Mouse (Mus musculus): ENCODE results near the gene Scg3. TPM values are rescaled to one million over a fixed set of nuclear protein-coding genes. Genes with fewer than 3 reads are reported as not detected.

The Scg3 gene
- polyA plus RNA-seq, 1 experiment from 2014 or later, result 8.5 TPM

DNA sequence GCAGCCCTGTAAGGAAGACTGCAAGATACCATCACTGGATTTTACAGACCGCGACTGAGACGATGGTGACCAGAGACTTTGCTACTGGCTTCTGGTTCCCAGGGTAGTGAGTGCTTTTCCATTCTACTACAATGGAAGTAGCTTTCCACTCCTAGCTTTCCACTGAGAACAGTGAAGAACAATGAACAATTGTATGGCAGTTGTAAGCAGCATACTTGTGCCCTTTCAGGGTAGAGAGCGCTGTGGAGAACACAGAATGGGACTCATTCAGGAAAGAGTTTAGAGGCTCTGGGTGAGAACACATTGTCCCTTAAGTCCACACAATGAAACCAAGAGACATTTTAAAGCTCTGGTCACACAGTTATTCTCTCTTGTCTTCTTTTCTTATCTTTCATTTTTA is 86.3 kb downstream of the Scg3 start:
- H3K4me1 ChIP-seq (ENCODE audit: control insufficient read depth, insufficient read depth, low read length), result 0 out of 2 replicates have a peak, but pooled peaks cover 4% of the 10 kb centered on the region
- H3K9me3 ChIP-seq (ENCODE audit: control insufficient read depth, low read length), result no peaks in the 10 kb centered on the region
- ATAC-seq, result no peak
- H3K27ac ChIP-seq (ENCODE audit: low read length), result no peak overlapping the region
- no peak overlapping the region for H3K4me3 ChIP-seq (ENCODE audit: low read length)
- H3K27me3 ChIP-seq (replicated peaks; ENCODE audit: control insufficient read depth, insufficient read depth, low read length), result no peaks in the 10 kb centered on the region
- no peak overlapping the region for H3K9ac ChIP-seq (ENCODE audit: low read depth, low read length)
- no peaks in the 10 kb centered on the region for H3K36me3 ChIP-seq (ENCODE audit: control insufficient read depth, insufficient read depth, low read length)
- 88% methylated on average over 4 of the region's 4 CpGs for WGBS
- H3K4me2 ChIP-seq (ENCODE audit: low read depth, low read length), result no peak overlapping the region

DNA sequence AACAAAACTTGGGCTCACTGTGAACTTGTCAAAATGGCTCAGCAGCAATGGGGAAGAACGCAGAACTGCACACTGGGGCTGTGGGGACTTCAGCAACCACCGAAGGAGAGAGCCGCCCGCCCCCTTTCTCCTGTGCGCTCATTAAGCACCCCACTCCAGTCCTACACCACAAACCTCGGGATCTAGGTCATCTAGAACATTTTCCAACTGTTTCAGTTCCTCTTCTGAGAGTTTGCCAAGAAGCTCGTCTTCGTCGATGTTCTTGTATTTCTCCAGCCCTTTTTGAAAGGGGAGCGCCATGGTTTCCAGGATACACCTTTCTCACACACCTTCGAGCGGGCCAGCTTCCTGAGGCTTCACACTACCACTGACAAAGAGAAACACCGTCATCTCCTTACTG is 86.8 kb downstream of the Scg3 start:
- H3K36me3 ChIP-seq (ENCODE audit: control insufficient read depth, insufficient read depth, low read length), result no peaks in the 10 kb centered on the region
- H3K4me3 ChIP-seq (ENCODE audit: low read length), result no peak overlapping the region
- no peak overlapping the region for H3K9ac ChIP-seq (ENCODE audit: low read depth, low read length)
- no peaks in the 10 kb centered on the region for H3K27me3 ChIP-seq (replicated peaks; ENCODE audit: control insufficient read depth, insufficient read depth, low read length)
- ATAC-seq, result no peak
- no peak overlapping the region for H3K27ac ChIP-seq (ENCODE audit: low read length)
- 88% methylated on average over 13 of the region's 13 CpGs for WGBS
- no peaks in the 10 kb centered on the region for H3K9me3 ChIP-seq (ENCODE audit: control insufficient read depth, low read length)
- H3K4me1 ChIP-seq (ENCODE audit: control insufficient read depth, insufficient read depth, low read length), result 0 out of 2 replicates have a peak, but pooled peaks cover 4% of the 10 kb centered on the region
- no peak overlapping the region for H3K4me2 ChIP-seq (ENCODE audit: low read depth, low read length)

DNA sequence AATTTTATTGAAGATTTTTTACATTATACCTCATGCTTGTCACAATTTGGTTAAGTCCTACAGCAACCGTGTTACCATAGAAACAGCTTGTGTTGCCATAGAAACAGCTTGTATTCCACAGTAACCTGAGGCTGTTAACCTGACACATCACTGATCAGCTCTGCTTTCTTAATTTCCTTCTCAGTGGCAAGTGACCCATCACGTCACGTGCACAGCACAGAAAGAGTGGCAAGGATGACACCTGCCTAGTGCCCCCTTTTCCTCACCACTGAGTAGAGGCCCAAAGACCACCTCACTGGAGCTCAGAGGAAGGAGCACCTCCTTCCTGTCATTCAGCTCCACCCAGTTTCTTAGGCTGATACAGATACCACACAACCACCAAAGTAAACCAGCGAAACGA is 90.4 kb downstream of the Scg3 start:
- ATAC-seq, result no peak
- H3K4me1 ChIP-seq (ENCODE audit: control insufficient read depth, insufficient read depth, low read length), result no peaks in the 10 kb centered on the region
- H3K4me3 ChIP-seq (ENCODE audit: low read length), result no peak overlapping the region

More for the DNA sequence above, 90.4 kb downstream of the Scg3 start:
- Histone ChIP-seq H3K9ac (ENCODE audit: low read depth, low read length) (no peak overlapping the region), H3K36me3 (ENCODE audit: control insufficient read depth, insufficient read depth, low read length) (no peaks in the 10 kb centered on the region; the same call in 1 of the 2 replicates), H3K9me3 (ENCODE audit: control insufficient read depth, low read length) (no peaks in the 10 kb centered on the region), H3K27me3 (replicated peaks; ENCODE audit: control insufficient read depth, insufficient read depth, low read length) (no peaks in the 10 kb centered on the region), H3K4me2 (ENCODE audit: low read depth, low read length) (no peak overlapping the region), H3K27ac (ENCODE audit: low read length) (no peak overlapping the region)
- whole genome bisulfite sequencing, result 88% methylated on average over 5 of the region's 5 CpGs

Other genes with a start within 250 kb of the Scg3 start
- 26.8 and 31.1 TPM in 2 replicates for gene Leo1, start 242.5 kb downstream of the Scg3 start, polyA plus RNA-seq (2015; fragmentation: Nextera tagmentation; extraction: Ambion mirVana)
- gene Tmod3, start 124.4 kb downstream of the Scg3 start, polyA plus RNA-seq (2015; fragmentation: Nextera tagmentation; extraction: Ambion mirVana), result 102 and 104 TPM in 2 replicates
- gene Tmod2, start 72.7 kb downstream of the Scg3 start, polyA plus RNA-seq (2015; fragmentation: Nextera tagmentation; extraction: Ambion mirVana), result 10.7 and 16.2 TPM in 2 replicates
- 15.9 and 18.7 TPM in 2 replicates for gene Lysmd2, start 58.3 kb downstream of the Scg3 start, polyA plus RNA-seq (2015; fragmentation: Nextera tagmentation; extraction: Ambion mirVana)
- gene Bmp5, start 91.3 kb upstream of the Scg3 start, polyA plus RNA-seq (2015; fragmentation: Nextera tagmentation; extraction: Ambion mirVana), result 7.2 and 7.8 TPM in 2 replicates

Data from intestine, embryonic 16.5 days (tissue).